Mouse (Mus musculus): ENCODE data around the gene Stk35. TPM values are rescaled to one million over a fixed set of nuclear protein-coding genes. Genes with fewer than 3 reads are reported as not detected.

Stk35 gene
- polyA plus RNA-seq (2015; fragmentation: Nextera tagmentation; extraction: Ambion mirVana): 6.4 and 8.0 TPM in 2 replicates

GRCm38 (mm10) chr2:129800271-129800903, at the start of gene Stk35:
Gene Stk35, plus strand, starts transcription at chr2:129800517.
- 0% methylated on average over 61 of the region's 63 CpGs for WGBS
- H3K27ac ChIP-seq (ENCODE audit: low read length): peak within 1 kb of the TSS; percentile 96
- peak within 1 kb of the TSS; percentile 74 for H3K4me2 ChIP-seq (ENCODE audit: low read length)
- H3K9me3 ChIP-seq (replicated peaks; ENCODE audit: control insufficient read depth, low read length, poor library complexity, severe bottlenecking): no peaks in the 10 kb centered on the region
- no peaks in the 10 kb centered on the region for H3K27me3 ChIP-seq (ENCODE audit: control insufficient read depth, insufficient read depth, low read depth, low read length)
- H3K9ac ChIP-seq (ENCODE audit: low read depth, low read length): peak within 1 kb of the TSS; percentile 97
- no peaks in the 10 kb centered on the region for H3K36me3 ChIP-seq (ENCODE audit: control insufficient read depth, insufficient read depth, low read length)
- peak within 1 kb of the TSS; percentile 96 for H3K4me3 ChIP-seq (ENCODE audit: low read depth, low read length)
- peaks cover 31% of the 10 kb centered on the region for H3K4me1 ChIP-seq (ENCODE audit: control insufficient read depth, insufficient read depth, low read length)
- ATAC-seq: peak; percentile 92

GRCm38 (mm10) chr2:129782046-129782445, 18.3 kb upstream of the Stk35 start:
- Histone ChIP-seq H3K9me3 (replicated peaks; ENCODE audit: control insufficient read depth, low read length, poor library complexity, severe bottlenecking) (no peaks in the 10 kb centered on the region), H3K36me3 (ENCODE audit: control insufficient read depth, insufficient read depth, low read length) (no peaks in the 10 kb centered on the region), H3K27me3 (ENCODE audit: control insufficient read depth, insufficient read depth, low read depth, low read length) (no peaks in the 10 kb centered on the region), H3K4me2 (ENCODE audit: low read length) (no peak overlapping the region), H3K9ac (ENCODE audit: low read depth, low read length) (no peak overlapping the region), H3K4me3 (ENCODE audit: low read depth, low read length) (no peak overlapping the region), H3K27ac (ENCODE audit: low read length) (no peak overlapping the region), H3K4me1 (ENCODE audit: control insufficient read depth, insufficient read depth, low read length) (no peaks in the 10 kb centered on the region)
- 79% methylated on average over 1 of the region's 1 CpGs for WGBS
- ATAC-seq: no peak

- Histone ChIP-seq H3K9ac (ENCODE audit: low read depth, low read length) (no peak overlapping the region), H3K9me3 (replicated peaks; ENCODE audit: control insufficient read depth, low read length, poor library complexity, severe bottlenecking) (no peaks in the 10 kb centered on the region; the same call in 1 of the 2 replicates), H3K4me2 (ENCODE audit: low read length) (no peak overlapping the region), H3K27ac (ENCODE audit: low read length) (no peak overlapping the region), H3K4me3 (ENCODE audit: low read depth, low read length) (no peak overlapping the region), H3K36me3 (ENCODE audit: control insufficient read depth, insufficient read depth, low read length) (no peaks in the 10 kb centered on the region), H3K4me1 (ENCODE audit: control insufficient read depth, insufficient read depth, low read length) (peaks cover 7% of the 10 kb centered on the region; the same call in 1 of the 2 replicates), H3K27me3 (ENCODE audit: control insufficient read depth, insufficient read depth, low read depth, low read length) (no peaks in the 10 kb centered on the region)
- WGBS: 93% methylated on average over 2 of the region's 2 CpGs
- ATAC-seq: no peak
Measured at GRCm38 (mm10) chr2:129796501-129796900, 3.8 kb upstream of the Stk35 start.

GRCm38 (mm10) chr2:129797709-129798108, 2.6 kb upstream of the Stk35 start:
- Histone ChIP-seq H3K27me3 (ENCODE audit: control insufficient read depth, insufficient read depth, low read depth, low read length) (no peaks in the 10 kb centered on the region), H3K4me2 (ENCODE audit: low read length) (no peak overlapping the region), H3K4me3 (ENCODE audit: low read depth, low read length) (no peak overlapping the region), H3K36me3 (ENCODE audit: control insufficient read depth, insufficient read depth, low read length) (no peaks in the 10 kb centered on the region), H3K27ac (ENCODE audit: low read length) (no peak overlapping the region), H3K9ac (ENCODE audit: low read depth, low read length) (no peak overlapping the region), H3K4me1 (ENCODE audit: control insufficient read depth, insufficient read depth, low read length) (peaks cover 16% of the 10 kb centered on the region), H3K9me3 (replicated peaks; ENCODE audit: control insufficient read depth, low read length, poor library complexity, severe bottlenecking) (no peaks in the 10 kb centered on the region; the same call in 1 of the 2 replicates)
- no peak for ATAC-seq
- WGBS: 32% methylated on average over 1 of the region's 3 CpGs

- Histone ChIP-seq H3K36me3 (ENCODE audit: control insufficient read depth, insufficient read depth, low read length) (no peaks in the 10 kb centered on the region), H3K4me1 (ENCODE audit: control insufficient read depth, insufficient read depth, low read length) (peaks cover 23% of the 10 kb centered on the region), H3K9me3 (replicated peaks; ENCODE audit: control insufficient read depth, low read length, poor library complexity, severe bottlenecking) (no peaks in the 10 kb centered on the region; the same call in 1 of the 2 replicates), H3K27me3 (ENCODE audit: control insufficient read depth, insufficient read depth, low read depth, low read length) (no peaks in the 10 kb centered on the region), H3K4me3 (ENCODE audit: low read depth, low read length) (no peak overlapping the region), H3K4me2 (ENCODE audit: low read length) (no peak overlapping the region), H3K27ac (ENCODE audit: low read length) (no peak overlapping the region), H3K9ac (ENCODE audit: low read depth, low read length) (no peak overlapping the region)
- ATAC-seq: no peak
Measured at GRCm38 (mm10) chr2:129798410-129798809, 1.9 kb upstream of the Stk35 start.

- peak overlapping the region; percentile 74 for H3K4me2 ChIP-seq (ENCODE audit: low read length)
- H3K4me1 ChIP-seq (ENCODE audit: control insufficient read depth, insufficient read depth, low read length): peaks cover 32% of the 10 kb centered on the region
- ATAC-seq: no peak; the same call in 1 of the 2 replicates
- WGBS: under 1% methylated on average over 32 of the region's 32 CpGs
- no peaks in the 10 kb centered on the region for H3K9me3 ChIP-seq (replicated peaks; ENCODE audit: control insufficient read depth, low read length, poor library complexity, severe bottlenecking)
- no peaks in the 10 kb centered on the region for H3K27me3 ChIP-seq (ENCODE audit: control insufficient read depth, insufficient read depth, low read depth, low read length)
- H3K4me3 ChIP-seq (ENCODE audit: low read depth, low read length): peak overlapping the region; percentile 96
- peak overlapping the region; percentile 96 for H3K27ac ChIP-seq (ENCODE audit: low read length)
- peak overlapping the region; percentile 97 for H3K9ac ChIP-seq (ENCODE audit: low read depth, low read length)
- H3K36me3 ChIP-seq (ENCODE audit: control insufficient read depth, insufficient read depth, low read length): no peaks in the 10 kb centered on the region
Measured at GRCm38 (mm10) chr2:129800904-129801230, 550 bp downstream of the Stk35 start.

GRCm38 (mm10) chr2:129801231-129802029, 1.1 kb downstream of the Stk35 start:
- H3K9ac ChIP-seq (ENCODE audit: low read depth, low read length): peak overlapping the region; percentile 97
- H3K27ac ChIP-seq (ENCODE audit: low read length): peak overlapping the region; percentile 96
- no peaks in the 10 kb centered on the region for H3K36me3 ChIP-seq (ENCODE audit: control insufficient read depth, insufficient read depth, low read length)
- WGBS: under 1% methylated on average over 73 of the region's 73 CpGs
- peak overlapping the region; percentile 74 for H3K4me2 ChIP-seq (ENCODE audit: low read length)
- no peaks in the 10 kb centered on the region for H3K9me3 ChIP-seq (replicated peaks; ENCODE audit: control insufficient read depth, low read length, poor library complexity, severe bottlenecking)
- peak; percentile 84 for ATAC-seq
- H3K4me1 ChIP-seq (ENCODE audit: control insufficient read depth, insufficient read depth, low read length): peaks cover 37% of the 10 kb centered on the region
- peak overlapping the region; percentile 96 for H3K4me3 ChIP-seq (ENCODE audit: low read depth, low read length)
- no peaks in the 10 kb centered on the region for H3K27me3 ChIP-seq (ENCODE audit: control insufficient read depth, insufficient read depth, low read depth, low read length)

GRCm38 (mm10) chr2:129805486-129805885, 5.2 kb downstream of the Stk35 start:
- H3K4me3 ChIP-seq (ENCODE audit: low read depth, low read length): no peak overlapping the region
- peaks cover 2% of the 10 kb centered on the region for H3K36me3 ChIP-seq (ENCODE audit: control insufficient read depth, insufficient read depth, low read length)
- H3K9me3 ChIP-seq (replicated peaks; ENCODE audit: control insufficient read depth, low read length, poor library complexity, severe bottlenecking): no peaks in the 10 kb centered on the region
- peaks cover 33% of the 10 kb centered on the region for H3K4me1 ChIP-seq (ENCODE audit: control insufficient read depth, insufficient read depth, low read length)
- no peak for ATAC-seq
- H3K4me2 ChIP-seq (ENCODE audit: low read length): no peak overlapping the region
- WGBS: 93% methylated on average over 4 of the region's 4 CpGs
- no peaks in the 10 kb centered on the region for H3K27me3 ChIP-seq (ENCODE audit: control insufficient read depth, insufficient read depth, low read depth, low read length)
- H3K9ac ChIP-seq (ENCODE audit: low read depth, low read length): no peak overlapping the region
- no peak overlapping the region for H3K27ac ChIP-seq (ENCODE audit: low read length)

- Histone ChIP-seq H3K4me1 (ENCODE audit: control insufficient read depth, insufficient read depth, low read length) (peaks cover 33% of the 10 kb centered on the region), H3K9ac (ENCODE audit: low read depth, low read length) (no peak overlapping the region), H3K36me3 (ENCODE audit: control insufficient read depth, insufficient read depth, low read length) (peaks cover 9% of the 10 kb centered on the region), H3K27me3 (ENCODE audit: control insufficient read depth, insufficient read depth, low read depth, low read length) (no peaks in the 10 kb centered on the region), H3K9me3 (replicated peaks; ENCODE audit: control insufficient read depth, low read length, poor library complexity, severe bottlenecking) (no peaks in the 10 kb centered on the region), H3K27ac (ENCODE audit: low read length) (no peak overlapping the region), H3K4me2 (ENCODE audit: low read length) (no peak overlapping the region), H3K4me3 (ENCODE audit: low read depth, low read length) (no peak overlapping the region)
- 82% methylated on average over 2 of the region's 2 CpGs for WGBS
- no peak for ATAC-seq
Measured at GRCm38 (mm10) chr2:129806486-129806885, 6.2 kb downstream of the Stk35 start.

All from midbrain, embryonic 16.5 days (tissue).